Mouse (Mus musculus): Measurements from ENCODE around the gene Olfr796. TPM values are rescaled to one million over a fixed set of nuclear protein-coding genes. Genes with fewer than 3 reads are reported as not detected.

Gene Olfr796
- not detected for total RNA-seq (2023)

GRCm38 (mm10) chr10:129612470-129612869 is at the start of gene Olfr796:
Gene Olfr796, minus strand, starts transcription at chr10:129612570.

DNA sequence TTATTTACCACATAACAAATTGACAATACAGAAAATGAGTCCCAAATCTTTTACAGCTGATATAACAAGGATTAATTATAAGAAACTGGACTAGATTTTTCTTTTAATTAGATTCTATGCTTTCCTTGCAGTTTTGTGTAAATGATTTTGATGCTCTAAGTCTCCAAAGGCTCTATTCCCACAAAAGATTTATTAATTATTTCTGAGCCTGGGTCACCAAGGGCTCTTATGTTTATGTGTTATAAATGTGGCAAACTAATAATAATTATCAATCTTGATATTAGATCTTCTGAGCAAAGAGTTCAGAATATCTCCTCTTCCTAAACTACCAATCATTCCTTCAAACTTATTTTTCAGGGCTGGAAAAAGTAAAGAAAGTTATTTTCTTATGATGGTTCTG is 45.0 kb upstream of the Olfr796 start, which contains the start of gene Olfr800:
Gene Olfr800, plus strand, starts transcription at position 301 of the 400 bp plus-strand sequence.

DNA sequence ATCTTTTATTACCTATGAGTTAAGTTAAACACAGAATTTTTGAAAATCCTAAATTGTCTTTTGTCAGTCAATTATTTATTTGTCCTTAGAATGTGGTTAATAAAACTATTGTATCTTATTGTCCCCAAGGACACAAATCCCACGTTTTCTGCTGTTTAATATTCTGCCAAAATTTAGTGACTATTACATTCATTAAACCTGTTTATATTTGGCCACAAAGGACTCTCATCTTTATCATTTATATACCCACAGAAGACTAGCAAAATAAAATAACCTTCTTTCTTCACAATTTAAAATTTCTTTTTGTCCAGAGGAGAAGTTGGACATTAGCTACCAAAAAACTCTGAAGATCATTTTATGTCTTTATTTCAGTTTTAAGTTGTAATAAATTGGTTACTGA is 24.8 kb upstream of the Olfr796 start, which contains the start of gene Olfr799:
Gene Olfr799, plus strand, starts transcription at position 301 of the 400 bp plus-strand sequence.

GRCm38 (mm10) chr10:129627834-129628233 is 15.5 kb upstream of the Olfr796 start, which contains the start of gene Olfr798:
Gene Olfr798, minus strand, starts transcription at chr10:129627934.

GRCm38 (mm10) chr10:129567355-129567754 is 45.0 kb downstream of the Olfr796 start, which contains the start of gene Olfr794:
Gene Olfr794, plus strand, starts transcription at chr10:129567655.

Other genes starting within 250 kb of the Olfr796 start
- not detected for gene Olfr784, start 228.5 kb downstream of the Olfr796 start, total RNA-seq (2023)
- gene Olfr785, start 207.1 kb downstream of the Olfr796 start, total RNA-seq (2023): not detected
- gene Olfr786, start 185.3 kb downstream of the Olfr796 start, total RNA-seq (2023): not detected
- gene Olfr787, start 150.7 kb downstream of the Olfr796 start, total RNA-seq (2023): not detected
- not detected for gene Olfr788, start 141.6 kb downstream of the Olfr796 start, total RNA-seq (2023)
- gene Olfr789, start 127.8 kb downstream of the Olfr796 start, total RNA-seq (2023): not detected
- gene Olfr790, start 114.1 kb downstream of the Olfr796 start, total RNA-seq (2023): not detected
- not detected for gene Olfr791, start 90.8 kb downstream of the Olfr796 start, total RNA-seq (2023)
- gene Olfr792, start 73.4 kb downstream of the Olfr796 start, total RNA-seq (2023): not detected
- not detected for gene Olfr794, start 44.9 kb downstream of the Olfr796 start, total RNA-seq (2023)
- not detected for gene Olfr798, start 15.4 kb upstream of the Olfr796 start, total RNA-seq (2023)
- gene Olfr799, start 24.9 kb upstream of the Olfr796 start, total RNA-seq (2023): not detected
- gene Olfr800, start 45.1 kb upstream of the Olfr796 start, total RNA-seq (2023): not detected
- not detected for gene Olfr801, start 61.3 kb upstream of the Olfr796 start, total RNA-seq (2023)
- not detected for gene Olfr802, start 75.6 kb upstream of the Olfr796 start, total RNA-seq (2023)
- not detected for gene Olfr803, start 81.7 kb upstream of the Olfr796 start, total RNA-seq (2023)
- gene Olfr804, start 90.6 kb upstream of the Olfr796 start, total RNA-seq (2023): not detected
- gene Olfr805, start 116.8 kb upstream of the Olfr796 start, total RNA-seq (2023): not detected
- gene Olfr806, start 129.4 kb upstream of the Olfr796 start, total RNA-seq (2023): not detected
- not detected for gene Olfr807, start 145.2 kb upstream of the Olfr796 start, total RNA-seq (2023)
- gene Olfr808, start 152.9 kb upstream of the Olfr796 start, total RNA-seq (2023): not detected
- not detected for gene Olfr809, start 162.1 kb upstream of the Olfr796 start, total RNA-seq (2023)
- not detected for gene Olfr810, start 182.3 kb upstream of the Olfr796 start, total RNA-seq (2023)
- not detected for gene Olfr811, start 191.8 kb upstream of the Olfr796 start, total RNA-seq (2023)
- not detected for gene Olfr812, start 233.5 kb upstream of the Olfr796 start, total RNA-seq (2023)
- not detected for gene Olfr813, start 242.8 kb upstream of the Olfr796 start, total RNA-seq (2023)

Measured in CD4-positive naive resting alpha-beta T cell, adult 76 days (primary cell).